Mouse (Mus musculus): ENCODE measurements around the gene Plvap. TPM values are rescaled to one million over a fixed set of nuclear protein-coding genes. Genes with fewer than 3 reads are reported as not detected.
A peak's percentile ranks its signal among the peaks of the same experiment; 100 is the strongest.

Plvap gene
- polyA plus RNA-seq, 1 experiment, result 25.6 TPM

- TF ChIP-seq POLR2A (IDR thresholded peaks at IDR 0.05; ENCODE audit: borderline replicate concordance, insufficient read depth, low read length) (no peak), CTCF (IDR thresholded peaks at IDR 0.05; ENCODE audit: borderline replicate concordance, insufficient read depth, low read depth, low read length) (no peak)
- Histone ChIP-seq H3K4me1 (ENCODE audit: control insufficient read depth, insufficient read depth, low read length) (peaks cover 13% of the 10 kb centered on the region), H3K27me3 (ENCODE audit: control insufficient read depth, insufficient read depth, low read length) (no peaks in the 10 kb centered on the region), H3K4me3 (replicated peaks; ENCODE audit: insufficient read depth, low read depth, low read length) (no peak overlapping the region), H3K27ac (ENCODE audit: insufficient read depth, low read length) (no peak overlapping the region)
- peak; percentile 74 to 78 for DNase-seq
- 10% methylated on average over 4 of the region's 4 CpGs for WGBS
These were observed 5.6 kb downstream of the Plvap start for GRCm38 (mm10) chr8:71505979-71506378.

- WGBS, result 95% methylated on average over 4 of the region's 4 CpGs
- TF ChIP-seq CTCF (IDR thresholded peaks at IDR 0.05; ENCODE audit: borderline replicate concordance, insufficient read depth, low read depth, low read length) (no peak), POLR2A (IDR thresholded peaks at IDR 0.05; ENCODE audit: borderline replicate concordance, insufficient read depth, low read length) (no peak)
- no peak for DNase-seq
- Histone ChIP-seq H3K4me3 (replicated peaks; ENCODE audit: insufficient read depth, low read depth, low read length) (no peak overlapping the region), H3K27me3 (ENCODE audit: control insufficient read depth, insufficient read depth, low read length) (no peaks in the 10 kb centered on the region), H3K27ac (ENCODE audit: insufficient read depth, low read length) (no peak overlapping the region), H3K4me1 (ENCODE audit: control insufficient read depth, insufficient read depth, low read length) (peaks cover 13% of the 10 kb centered on the region)
These were observed 6.2 kb downstream of the Plvap start for GRCm38 (mm10) chr8:71505326-71505725.

- H3K4me1 ChIP-seq (ENCODE audit: control insufficient read depth, insufficient read depth, low read length), result peaks cover 14% of the 10 kb centered on the region
- no peak for DNase-seq
- no peak overlapping the region for H3K4me3 ChIP-seq (replicated peaks; ENCODE audit: insufficient read depth, low read depth, low read length)
- H3K27me3 ChIP-seq (ENCODE audit: control insufficient read depth, insufficient read depth, low read length), result no peaks in the 10 kb centered on the region
- TF ChIP-seq CTCF (IDR thresholded peaks at IDR 0.05; ENCODE audit: borderline replicate concordance, insufficient read depth, low read depth, low read length) (no peak), POLR2A (IDR thresholded peaks at IDR 0.05; ENCODE audit: borderline replicate concordance, insufficient read depth, low read length) (no peak)
- no peak overlapping the region for H3K27ac ChIP-seq (ENCODE audit: insufficient read depth, low read length)
- 97% methylated on average over 4 of the region's 4 CpGs for WGBS
These were observed 7.2 kb downstream of the Plvap start for GRCm38 (mm10) chr8:71504349-71504748.

- Histone ChIP-seq H3K4me1 (ENCODE audit: control insufficient read depth, insufficient read depth, low read length) (peaks cover 28% of the 10 kb centered on the region), H3K27ac (ENCODE audit: insufficient read depth, low read length) (no peak overlapping the region), H3K4me3 (replicated peaks; ENCODE audit: insufficient read depth, low read depth, low read length) (no peak overlapping the region), H3K27me3 (ENCODE audit: control insufficient read depth, insufficient read depth, low read length) (no peaks in the 10 kb centered on the region)
- 51% methylated on average over 16 of the region's 16 CpGs for WGBS
- TF ChIP-seq CTCF (IDR thresholded peaks at IDR 0.05; ENCODE audit: borderline replicate concordance, insufficient read depth, low read depth, low read length) (no peak), POLR2A (IDR thresholded peaks at IDR 0.05; ENCODE audit: borderline replicate concordance, insufficient read depth, low read length) (no peak)
- DNase-seq, result peak in 1 of 2 experiments; percentile 27
These were observed 12.5 kb downstream of the Plvap start for GRCm38 (mm10) chr8:71498816-71499690.

GRCm38 (mm10) chr8:71497881-71498501, 13.6 kb downstream of the Plvap start:
- peak overlapping the region; percentile 84 for H3K27ac ChIP-seq (ENCODE audit: insufficient read depth, low read length)
- H3K27me3 ChIP-seq (ENCODE audit: control insufficient read depth, insufficient read depth, low read length), result no peaks in the 10 kb centered on the region
- peaks cover 28% of the 10 kb centered on the region for H3K4me1 ChIP-seq (ENCODE audit: control insufficient read depth, insufficient read depth, low read length)
- TF ChIP-seq CTCF (IDR thresholded peaks at IDR 0.05; ENCODE audit: borderline replicate concordance, insufficient read depth, low read depth, low read length) (no peak), POLR2A (IDR thresholded peaks at IDR 0.05; ENCODE audit: borderline replicate concordance, insufficient read depth, low read length) (no peak)
- peak in 1 of 2 experiments; percentile 42 for DNase-seq
- no peak overlapping the region for H3K4me3 ChIP-seq (replicated peaks; ENCODE audit: insufficient read depth, low read depth, low read length)
- WGBS, result 32% methylated on average over 15 of the region's 15 CpGs

GRCm38 (mm10) chr8:71497077-71497645, 14.4 kb downstream of the Plvap start:
- WGBS, result 88% methylated on average over 1 of the region's 1 CpGs
- no peak for TF ChIP-seq CTCF (IDR thresholded peaks at IDR 0.05; ENCODE audit: borderline replicate concordance, insufficient read depth, low read depth, low read length)
- TF ChIP-seq POLR2A (IDR thresholded peaks at IDR 0.05; ENCODE audit: borderline replicate concordance, insufficient read depth, low read length), result no peak
- Histone ChIP-seq H3K27ac (ENCODE audit: insufficient read depth, low read length) (peak overlapping the region; percentile 84), H3K4me3 (replicated peaks; ENCODE audit: insufficient read depth, low read depth, low read length) (no peak overlapping the region), H3K27me3 (ENCODE audit: control insufficient read depth, insufficient read depth, low read length) (no peaks in the 10 kb centered on the region), H3K4me1 (ENCODE audit: control insufficient read depth, insufficient read depth, low read length) (peaks cover 28% of the 10 kb centered on the region)
- peak; percentile 52 to 84 for DNase-seq

GRCm38 (mm10) chr8:71496481-71496880, 15.1 kb downstream of the Plvap start:
- WGBS, result 6% methylated on average over 11 of the region's 11 CpGs
- Histone ChIP-seq H3K4me1 (ENCODE audit: control insufficient read depth, insufficient read depth, low read length) (peaks cover 28% of the 10 kb centered on the region), H3K27ac (ENCODE audit: insufficient read depth, low read length) (peak overlapping the region; percentile 84), H3K4me3 (replicated peaks; ENCODE audit: insufficient read depth, low read depth, low read length) (no peak overlapping the region), H3K27me3 (ENCODE audit: control insufficient read depth, insufficient read depth, low read length) (no peaks in the 10 kb centered on the region)
- TF ChIP-seq CTCF (IDR thresholded peaks at IDR 0.05; ENCODE audit: borderline replicate concordance, insufficient read depth, low read depth, low read length) (no peak), POLR2A (IDR thresholded peaks at IDR 0.05; ENCODE audit: borderline replicate concordance, insufficient read depth, low read length) (no peak)
- peak; percentile 83 to 86 for DNase-seq
